Mouse (Mus musculus): ENCODE data around the gene Dcaf6. TPM values are rescaled to one million over a fixed set of nuclear protein-coding genes. Genes with fewer than 3 reads are reported as not detected.
A peak's percentile ranks its signal among the peaks of the same experiment; 100 is the strongest.

Gene Dcaf6
- polyA plus RNA-seq, 1 experiment from 2014 or later: 19.4 TPM

DNA sequence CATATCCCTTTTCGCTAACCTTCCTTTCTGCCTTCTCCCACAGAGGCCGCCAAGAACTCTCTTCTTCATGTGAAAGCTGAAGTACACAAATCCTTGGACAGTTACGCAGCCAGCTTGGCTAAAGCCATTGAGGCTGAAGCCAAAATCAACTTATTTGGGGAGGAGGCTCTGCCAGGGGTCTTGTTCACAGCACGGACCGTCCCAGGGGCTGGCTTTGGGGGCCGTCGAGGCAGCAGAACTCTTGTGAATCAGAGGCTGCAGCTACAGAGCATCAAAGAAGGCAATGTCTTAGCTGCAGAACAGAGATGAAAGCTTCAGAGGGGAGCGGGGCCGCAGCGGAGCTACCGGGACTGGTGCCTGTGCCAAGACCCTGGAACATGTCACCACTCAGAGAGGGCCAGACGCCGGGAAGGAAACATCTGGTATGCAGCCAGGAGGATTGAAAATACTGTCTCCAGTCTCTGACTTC is 138.8 kb downstream of the Dcaf6 start:
- H3K36me3 ChIP-seq (ENCODE audit: control insufficient read depth, insufficient read depth, low read length): peaks cover 26% of the 10 kb centered on the region

DNA sequence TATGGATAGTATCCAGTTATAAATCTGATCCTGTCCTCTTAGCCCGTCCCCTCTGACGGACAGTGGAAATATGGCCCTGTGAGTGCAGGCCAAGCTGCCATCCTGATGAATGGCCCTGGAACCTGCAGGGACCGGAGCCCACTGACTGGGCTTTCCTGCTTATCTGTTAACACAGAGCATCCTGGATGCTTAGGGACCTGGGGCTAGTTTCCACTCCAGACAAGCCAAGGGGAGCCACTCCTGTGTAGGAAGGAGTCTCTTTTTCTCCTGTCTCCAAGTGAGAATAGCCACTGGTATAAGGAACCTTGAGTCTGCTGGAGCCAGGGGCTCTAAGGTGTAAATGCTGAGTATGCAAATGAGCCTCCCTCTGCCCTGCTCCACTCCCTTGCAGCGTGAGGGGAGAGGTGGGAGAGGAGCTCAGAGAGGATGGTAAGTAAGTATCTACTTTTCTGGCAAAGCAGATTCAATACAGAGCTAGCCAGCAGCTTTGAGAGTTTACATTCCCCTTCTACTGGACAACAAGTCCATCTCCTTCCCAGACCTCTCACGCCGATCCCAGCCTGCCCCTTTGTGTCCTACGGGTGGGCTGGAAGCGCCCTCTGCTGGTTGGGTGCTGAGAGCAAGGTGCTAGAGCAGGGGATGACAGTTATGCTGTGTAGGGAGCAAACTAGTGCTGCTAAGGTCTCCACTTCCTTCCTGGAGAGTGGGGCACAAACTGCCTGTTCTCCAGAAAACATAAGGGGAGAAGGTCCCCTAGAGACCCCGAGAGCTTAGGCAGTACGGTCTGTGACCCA is 139.9 kb downstream of the Dcaf6 start:
- Histone ChIP-seq H3K4me2 (ENCODE audit: low read length) (no peak overlapping the region), H3K36me3 (ENCODE audit: control insufficient read depth, insufficient read depth, low read length) (peaks cover 26% of the 10 kb centered on the region), H3K4me3 (ENCODE audit: low read depth, low read length) (no peak overlapping the region), H3K9me3 (replicated peaks; ENCODE audit: control insufficient read depth, low read length, poor library complexity, severe bottlenecking) (no peaks in the 10 kb centered on the region), H3K27ac (ENCODE audit: low read length) (no peak overlapping the region), H3K9ac (ENCODE audit: low read depth, low read length) (no peak overlapping the region), H3K27me3 (ENCODE audit: control insufficient read depth, insufficient read depth, low read depth, low read length) (no peaks in the 10 kb centered on the region), H3K4me1 (ENCODE audit: control insufficient read depth, insufficient read depth, low read length) (no peaks in the 10 kb centered on the region)
- WGBS: 44% methylated on average over 10 of the region's 10 CpGs
- ATAC-seq: 0 out of 2 replicates have a peak, but pooled peaks have one; percentile 43

More for the DNA sequence above, 138.8 kb downstream of the Dcaf6 start:
- Histone ChIP-seq H3K27me3 (ENCODE audit: control insufficient read depth, insufficient read depth, low read depth, low read length) (no peaks in the 10 kb centered on the region), H3K4me2 (ENCODE audit: low read length) (no peak overlapping the region), H3K4me1 (ENCODE audit: control insufficient read depth, insufficient read depth, low read length) (no peaks in the 10 kb centered on the region), H3K9me3 (replicated peaks; ENCODE audit: control insufficient read depth, low read length, poor library complexity, severe bottlenecking) (no peaks in the 10 kb centered on the region), H3K9ac (ENCODE audit: low read depth, low read length) (no peak overlapping the region), H3K4me3 (ENCODE audit: low read depth, low read length) (no peak overlapping the region), H3K27ac (ENCODE audit: low read length) (no peak overlapping the region)
- 94% methylated on average over 13 of the region's 13 CpGs for WGBS
- no peak for ATAC-seq

DNA sequence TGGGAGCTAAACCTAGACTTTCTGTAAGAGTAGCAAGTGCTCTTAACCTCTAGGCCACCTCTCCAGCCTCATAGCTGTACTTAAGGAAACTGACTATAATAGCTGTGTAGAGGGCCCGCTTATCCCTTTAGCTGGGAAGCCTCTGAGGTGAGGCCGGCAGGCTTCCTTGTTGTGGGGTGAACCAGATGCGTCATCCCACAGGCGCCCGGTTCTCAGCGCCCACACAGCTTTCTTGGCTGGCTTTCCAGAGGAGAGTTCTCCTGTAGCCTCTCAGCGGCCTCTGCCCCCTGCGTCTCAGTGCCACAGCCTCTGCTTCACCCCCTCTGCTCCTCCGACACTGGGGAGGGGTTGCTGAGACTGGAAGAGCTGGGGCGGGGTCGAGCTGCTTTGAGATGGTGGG is 143.9 kb downstream of the Dcaf6 start:
- peaks cover 28% of the 10 kb centered on the region for H3K36me3 ChIP-seq (ENCODE audit: control insufficient read depth, insufficient read depth, low read length)
- H3K27ac ChIP-seq (ENCODE audit: low read length): no peak overlapping the region
- 46% methylated on average over 11 of the region's 11 CpGs for WGBS

DNA sequence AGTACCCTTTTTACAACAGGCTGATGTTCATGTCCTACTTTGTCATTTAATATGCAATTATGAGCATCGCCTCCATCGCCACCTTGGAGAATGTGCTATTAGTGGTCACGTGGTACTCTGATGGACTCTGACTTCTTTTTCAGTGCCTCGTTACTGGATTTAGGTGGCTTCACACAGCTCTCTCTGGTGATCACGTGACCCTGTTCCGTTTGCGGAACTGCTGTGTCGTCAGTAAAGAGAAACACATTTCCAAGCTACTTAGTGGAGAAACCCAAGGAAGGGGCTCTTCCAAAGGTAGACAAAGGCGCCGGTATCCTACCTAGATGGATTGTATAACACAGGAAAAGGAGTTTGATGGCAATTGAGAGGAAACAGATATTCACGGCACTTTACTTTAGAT is 152.1 kb downstream of the Dcaf6 start:
- Histone ChIP-seq H3K4me1 (ENCODE audit: control insufficient read depth, insufficient read depth, low read length) (no peaks in the 10 kb centered on the region), H3K9me3 (replicated peaks; ENCODE audit: control insufficient read depth, low read length, poor library complexity, severe bottlenecking) (no peaks in the 10 kb centered on the region), H3K27me3 (ENCODE audit: control insufficient read depth, insufficient read depth, low read depth, low read length) (no peaks in the 10 kb centered on the region), H3K4me3 (ENCODE audit: low read depth, low read length) (no peak overlapping the region), H3K36me3 (ENCODE audit: control insufficient read depth, insufficient read depth, low read length) (peaks cover 27% of the 10 kb centered on the region), H3K27ac (ENCODE audit: low read length) (no peak overlapping the region), H3K9ac (ENCODE audit: low read depth, low read length) (no peak overlapping the region), H3K4me2 (ENCODE audit: low read length) (no peak overlapping the region)
- ATAC-seq: no peak
- WGBS: 82% methylated on average over 11 of the region's 11 CpGs

More for the DNA sequence above, 143.9 kb downstream of the Dcaf6 start:
- no peak overlapping the region for H3K4me3 ChIP-seq (ENCODE audit: low read depth, low read length)
- H3K27me3 ChIP-seq (ENCODE audit: control insufficient read depth, insufficient read depth, low read depth, low read length): no peaks in the 10 kb centered on the region
- no peaks in the 10 kb centered on the region for H3K4me1 ChIP-seq (ENCODE audit: control insufficient read depth, insufficient read depth, low read length)
- H3K9me3 ChIP-seq (replicated peaks; ENCODE audit: control insufficient read depth, low read length, poor library complexity, severe bottlenecking): no peaks in the 10 kb centered on the region
- H3K4me2 ChIP-seq (ENCODE audit: low read length): no peak overlapping the region
- H3K9ac ChIP-seq (ENCODE audit: low read depth, low read length): no peak overlapping the region
- ATAC-seq: no peak

GRCm38 (mm10) chr1:165304341-165304740 is 155.9 kb downstream of the Dcaf6 start:
- Histone ChIP-seq H3K9me3 (replicated peaks; ENCODE audit: control insufficient read depth, low read length, poor library complexity, severe bottlenecking) (no peaks in the 10 kb centered on the region), H3K9ac (ENCODE audit: low read depth, low read length) (no peak overlapping the region), H3K27ac (ENCODE audit: low read length) (no peak overlapping the region), H3K36me3 (ENCODE audit: control insufficient read depth, insufficient read depth, low read length) (peaks cover 11% of the 10 kb centered on the region), H3K4me1 (ENCODE audit: control insufficient read depth, insufficient read depth, low read length) (peaks cover 3% of the 10 kb centered on the region; the same call in 1 of the 2 replicates), H3K4me2 (ENCODE audit: low read length) (no peak overlapping the region), H3K27me3 (ENCODE audit: control insufficient read depth, insufficient read depth, low read depth, low read length) (no peaks in the 10 kb centered on the region), H3K4me3 (ENCODE audit: low read depth, low read length) (no peak overlapping the region)
- ATAC-seq: no peak
- 91% methylated on average over 7 of the region's 7 CpGs for WGBS

GRCm38 (mm10) chr1:165303209-165303608 is 157.1 kb downstream of the Dcaf6 start:
- H3K9ac ChIP-seq (ENCODE audit: low read depth, low read length): no peak overlapping the region
- H3K4me2 ChIP-seq (ENCODE audit: low read length): no peak overlapping the region
- ATAC-seq: no peak
- H3K4me3 ChIP-seq (ENCODE audit: low read depth, low read length): no peak overlapping the region
- H3K27me3 ChIP-seq (ENCODE audit: control insufficient read depth, insufficient read depth, low read depth, low read length): no peaks in the 10 kb centered on the region
- peaks cover 3% of the 10 kb centered on the region; the same call in 1 of the 2 replicates for H3K4me1 ChIP-seq (ENCODE audit: control insufficient read depth, insufficient read depth, low read length)
- H3K27ac ChIP-seq (ENCODE audit: low read length): no peak overlapping the region
- no peaks in the 10 kb centered on the region for H3K9me3 ChIP-seq (replicated peaks; ENCODE audit: control insufficient read depth, low read length, poor library complexity, severe bottlenecking)
- 87% methylated on average over 6 of the region's 6 CpGs for WGBS
- H3K36me3 ChIP-seq (ENCODE audit: control insufficient read depth, insufficient read depth, low read length): peaks cover 8% of the 10 kb centered on the region

DNA sequence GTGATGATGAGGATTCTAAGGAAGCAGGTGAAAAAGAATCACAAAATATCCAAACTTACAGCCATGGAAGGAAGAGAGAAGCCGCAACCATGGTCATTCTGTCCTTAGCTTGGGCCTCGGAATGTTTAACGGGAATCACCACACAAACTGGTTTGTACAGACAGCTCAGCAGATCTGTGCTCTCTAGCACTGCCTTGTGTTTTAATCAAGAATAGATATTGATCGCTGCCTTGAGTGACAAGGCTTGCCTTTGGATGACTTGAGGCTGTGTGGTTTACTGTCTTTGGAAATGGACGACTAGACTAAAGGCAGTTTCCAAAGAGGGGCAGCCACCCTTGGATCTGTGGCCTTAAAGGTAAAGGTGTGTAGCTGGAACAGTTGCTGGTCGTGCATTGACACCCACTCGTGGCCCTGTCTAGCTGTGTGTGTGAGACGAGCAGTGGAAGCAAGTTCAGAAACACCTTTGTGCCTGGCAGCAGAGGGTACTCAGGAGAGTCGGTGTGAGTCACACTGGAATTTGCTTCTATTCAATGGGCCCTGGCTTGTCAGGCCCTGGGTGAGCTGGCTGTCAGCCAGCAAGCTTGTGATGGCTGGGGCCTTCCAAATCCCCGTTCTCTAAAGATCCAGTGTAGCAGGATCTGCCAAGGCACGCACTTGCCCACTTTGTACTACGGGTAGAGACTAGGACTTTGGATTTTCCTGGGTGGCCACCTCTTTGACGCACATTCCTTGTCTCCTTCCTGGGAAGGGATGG is 157.6 kb downstream of the Dcaf6 start:
- no peak overlapping the region for H3K9ac ChIP-seq (ENCODE audit: low read depth, low read length)
- H3K27me3 ChIP-seq (ENCODE audit: control insufficient read depth, insufficient read depth, low read depth, low read length): no peaks in the 10 kb centered on the region
- H3K27ac ChIP-seq (ENCODE audit: low read length): no peak overlapping the region
- peaks cover 3% of the 10 kb centered on the region; the same call in 1 of the 2 replicates for H3K4me1 ChIP-seq (ENCODE audit: control insufficient read depth, insufficient read depth, low read length)
- no peak overlapping the region for H3K4me3 ChIP-seq (ENCODE audit: low read depth, low read length)
- peaks cover 8% of the 10 kb centered on the region for H3K36me3 ChIP-seq (ENCODE audit: control insufficient read depth, insufficient read depth, low read length)
- H3K9me3 ChIP-seq (replicated peaks; ENCODE audit: control insufficient read depth, low read length, poor library complexity, severe bottlenecking): no peaks in the 10 kb centered on the region
- H3K4me2 ChIP-seq (ENCODE audit: low read length): no peak overlapping the region
- ATAC-seq: peak; percentile 64
- 61% methylated on average over 13 of the region's 13 CpGs for WGBS

DNA sequence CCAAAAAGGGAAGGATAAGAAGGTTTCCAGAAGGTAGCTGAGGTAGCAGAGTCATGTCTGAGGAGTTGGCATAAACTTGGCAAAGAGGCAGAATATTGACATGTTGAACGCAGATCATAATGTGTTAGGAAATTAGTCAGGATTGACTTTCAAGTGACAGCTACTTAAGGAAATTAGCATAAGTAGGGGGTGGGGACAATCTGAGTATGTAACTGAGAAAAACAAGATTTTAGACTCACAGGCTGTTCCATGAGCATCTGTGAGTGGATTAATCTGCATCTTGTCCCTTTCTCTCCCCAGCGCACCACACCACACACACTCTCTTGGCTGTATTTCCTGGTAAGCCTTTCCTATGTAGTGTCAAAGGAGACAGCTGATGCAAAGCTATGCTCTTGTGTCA is 158.7 kb downstream of the Dcaf6 start:
- H3K36me3 ChIP-seq (ENCODE audit: control insufficient read depth, insufficient read depth, low read length): peaks cover 10% of the 10 kb centered on the region
- peaks cover 3% of the 10 kb centered on the region; the same call in 1 of the 2 replicates for H3K4me1 ChIP-seq (ENCODE audit: control insufficient read depth, insufficient read depth, low read length)
- H3K9ac ChIP-seq (ENCODE audit: low read depth, low read length): no peak overlapping the region
- ATAC-seq: no peak
- H3K4me3 ChIP-seq (ENCODE audit: low read depth, low read length): no peak overlapping the region
- WGBS: 74% methylated on average over 2 of the region's 2 CpGs
- H3K9me3 ChIP-seq (replicated peaks; ENCODE audit: control insufficient read depth, low read length, poor library complexity, severe bottlenecking): no peaks in the 10 kb centered on the region
- H3K27me3 ChIP-seq (ENCODE audit: control insufficient read depth, insufficient read depth, low read depth, low read length): no peaks in the 10 kb centered on the region
- H3K27ac ChIP-seq (ENCODE audit: low read length): no peak overlapping the region
- no peak overlapping the region for H3K4me2 ChIP-seq (ENCODE audit: low read length)

DNA sequence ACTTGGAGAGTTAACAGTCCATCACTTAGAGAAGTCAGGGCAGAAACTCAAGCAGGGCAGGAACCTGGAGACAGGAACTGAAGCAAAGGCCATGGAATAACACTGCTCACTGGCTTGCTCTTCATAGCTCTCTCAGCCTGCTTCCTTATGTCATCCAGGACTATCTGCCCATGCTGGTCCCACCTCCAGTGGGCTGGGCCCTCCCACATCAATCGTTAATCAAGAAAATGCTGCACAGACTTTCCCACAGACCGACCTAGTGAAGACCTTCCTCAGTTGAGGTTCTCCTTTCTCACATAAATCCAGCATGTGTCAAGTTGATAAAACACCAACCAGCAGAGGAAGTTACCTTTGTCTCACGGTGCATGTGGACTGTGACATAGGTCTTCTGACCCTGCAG is 159.2 kb downstream of the Dcaf6 start:
- 97% methylated on average over 3 of the region's 3 CpGs for WGBS
- no peak for ATAC-seq
- H3K4me3 ChIP-seq (ENCODE audit: low read depth, low read length): no peak overlapping the region

More for the DNA sequence above, 159.2 kb downstream of the Dcaf6 start:
- H3K36me3 ChIP-seq (ENCODE audit: control insufficient read depth, insufficient read depth, low read length): peaks cover 9% of the 10 kb centered on the region
- no peaks in the 10 kb centered on the region for H3K9me3 ChIP-seq (replicated peaks; ENCODE audit: control insufficient read depth, low read length, poor library complexity, severe bottlenecking)
- no peak overlapping the region for H3K4me2 ChIP-seq (ENCODE audit: low read length)
- no peaks in the 10 kb centered on the region for H3K27me3 ChIP-seq (ENCODE audit: control insufficient read depth, insufficient read depth, low read depth, low read length)
- H3K4me1 ChIP-seq (ENCODE audit: control insufficient read depth, insufficient read depth, low read length): peaks cover 3% of the 10 kb centered on the region; the same call in 1 of the 2 replicates
- H3K9ac ChIP-seq (ENCODE audit: low read depth, low read length): no peak overlapping the region
- no peak overlapping the region for H3K27ac ChIP-seq (ENCODE audit: low read length)
